Mouse (Mus musculus): ENCODE data around the gene Zc3hc1.

DNA sequence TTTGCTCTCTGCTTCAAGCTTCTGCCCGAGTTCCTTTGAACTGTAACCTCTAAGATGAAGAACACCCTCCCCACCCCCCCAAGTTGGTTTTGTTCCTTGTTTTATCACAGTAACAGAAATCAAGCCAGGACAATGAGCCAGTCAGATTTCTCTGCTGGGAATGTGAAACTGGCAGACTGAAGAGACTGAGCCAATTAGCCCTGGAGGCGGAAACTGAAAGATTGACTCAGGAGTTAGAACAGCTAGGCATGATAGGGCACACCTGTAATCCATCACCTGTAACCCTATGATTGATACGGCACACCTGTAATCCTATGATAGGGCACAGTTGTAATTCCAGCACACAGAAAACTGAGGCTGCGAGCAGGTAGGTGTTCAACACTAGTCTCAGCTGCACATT is 58.6 kb downstream of the Zc3hc1 start:
- TF ChIP-seq CTCF (IDR thresholded peaks at IDR 0.05; ENCODE audit: borderline replicate concordance, insufficient read depth, low read length), result no peak
- TF ChIP-seq POLR2A (IDR thresholded peaks at IDR 0.05; ENCODE audit: low read depth, low read length), result no peak

All from embryonic fibroblast, embryonic 13.5 days (primary cell).